Mouse (Mus musculus): ENCODE measurements around the gene Sf3b4.
"Not testable (repeated sequence)": the region's sequence is repeated elsewhere in the genome, so short reads cannot be mapped to it uniquely, and the experiment has no call there.

The Sf3b4 gene

DNA sequence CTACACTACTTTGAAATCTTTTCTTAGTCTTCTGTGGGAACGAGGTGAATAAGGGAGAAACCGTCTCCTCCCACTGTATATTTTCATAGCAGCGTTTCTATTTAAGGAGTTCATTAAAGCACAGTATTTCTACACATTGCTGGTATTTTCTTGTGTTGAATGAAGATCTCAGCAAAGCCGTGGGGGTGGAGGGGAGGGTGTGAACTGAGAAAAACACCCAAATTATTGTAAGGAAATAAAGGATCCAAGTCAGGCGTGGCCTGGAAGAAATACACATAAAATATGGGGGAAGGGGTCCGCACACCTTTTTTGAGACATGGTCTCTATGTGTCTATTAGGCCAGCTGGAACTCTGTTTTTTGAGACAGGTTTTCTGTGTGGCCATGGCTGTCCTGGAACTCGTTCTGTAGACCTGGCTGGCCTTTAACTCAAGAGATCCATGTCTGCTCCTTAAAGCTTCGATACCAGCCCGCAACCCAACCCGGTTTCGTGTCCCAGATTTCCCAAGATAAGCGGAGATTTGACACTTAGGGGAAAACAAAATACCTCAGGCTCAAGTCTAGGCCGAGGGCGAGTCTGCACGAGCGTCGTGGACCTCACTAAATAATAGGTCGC lies 442 bp upstream of the Sf3b4 start:
- DNase-seq (ENCODE audit: extremely low read depth, insufficient read length, low spot score) = no peak

DNA sequence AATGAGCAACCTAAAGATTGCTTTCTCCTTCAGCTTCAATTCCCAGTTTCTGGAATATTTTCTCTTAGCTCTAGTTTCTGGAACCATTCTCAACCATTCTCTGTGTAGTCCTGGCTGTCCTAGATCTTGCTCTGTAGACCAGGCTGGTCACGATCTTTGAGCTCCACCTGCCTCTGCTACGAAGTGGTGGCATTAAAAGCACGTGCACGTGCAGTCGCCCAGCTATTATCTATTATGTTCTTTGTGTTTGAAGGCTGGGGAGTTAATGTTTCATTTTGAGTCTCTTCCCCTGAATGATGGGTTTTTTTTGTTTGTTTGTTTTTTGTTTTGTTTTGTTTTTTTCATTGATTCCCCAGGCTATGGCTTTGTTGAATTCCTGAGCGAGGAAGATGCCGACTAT lies 1.1 kb downstream of the Sf3b4 start:
- DNase-seq (ENCODE audit: extremely low read depth, insufficient read length, low spot score) = no peak

DNA sequence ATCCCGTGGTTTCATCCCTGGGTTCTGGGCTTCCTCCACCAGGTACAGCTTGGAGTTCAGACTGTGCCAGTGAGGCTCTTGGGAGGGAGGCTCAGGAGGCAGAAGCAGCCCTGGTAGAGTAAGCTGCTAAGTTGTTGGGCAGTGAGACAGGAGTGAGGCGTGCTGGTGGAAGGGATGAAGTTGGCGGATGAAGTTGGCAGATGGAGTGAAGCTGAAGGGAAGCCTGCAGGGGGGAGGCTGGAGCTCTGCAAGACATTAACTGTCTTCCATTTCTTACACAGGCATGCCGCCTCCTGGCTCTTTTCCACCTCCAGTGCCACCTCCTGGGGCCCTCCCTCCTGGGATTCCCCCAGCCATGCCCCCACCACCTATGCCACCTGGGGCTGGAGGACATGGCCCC lies 1.9 kb downstream of the Sf3b4 start:
- DNase-seq (ENCODE audit: extremely low read depth, insufficient read length, low spot score) = not testable (repeated sequence)

DNA sequence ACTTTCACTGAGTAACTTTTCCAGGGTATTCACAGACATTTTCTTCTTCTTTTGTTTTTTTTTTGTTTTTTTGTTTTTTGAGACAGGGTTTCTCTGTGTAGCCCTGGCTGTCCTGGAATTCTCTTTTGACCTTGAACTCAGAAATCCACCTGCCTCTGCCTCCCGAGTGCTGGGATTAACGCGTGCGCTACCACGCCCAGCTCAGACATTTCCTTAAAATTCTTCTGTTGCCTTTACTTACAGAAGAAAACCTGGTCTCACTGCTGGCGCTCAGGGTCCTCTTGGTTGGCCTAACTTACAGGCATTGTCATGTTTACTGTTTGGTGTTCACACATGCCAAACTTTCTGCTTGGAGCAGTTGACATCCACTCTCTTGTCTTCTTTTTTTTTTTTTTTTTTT lies 3.1 kb downstream of the Sf3b4 start:
- DNase-seq (ENCODE audit: extremely low read depth, insufficient read length, low spot score) = no peak

DNA sequence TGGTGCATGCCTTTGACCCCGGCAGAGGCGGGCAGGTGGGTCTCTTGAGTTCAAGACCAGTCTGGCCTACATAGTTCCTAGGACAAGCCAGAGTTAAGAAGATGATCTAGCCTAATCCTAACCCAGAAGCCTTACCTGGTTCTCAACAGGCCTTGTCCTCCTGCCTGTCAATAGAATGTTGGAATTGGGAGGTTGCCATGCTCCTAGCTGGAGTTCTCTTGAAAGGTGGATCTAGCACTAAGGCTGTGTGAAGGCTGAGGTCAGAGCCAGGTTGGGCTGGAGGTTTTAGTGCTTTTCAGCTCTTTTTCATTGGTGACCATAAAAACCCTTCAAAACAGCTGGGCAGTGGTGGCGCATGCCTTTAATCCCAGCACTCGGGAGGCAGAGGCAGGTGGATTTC lies 6.3 kb downstream of the Sf3b4 start:
- DNase-seq (ENCODE audit: extremely low read depth, insufficient read length, low spot score) = no peak

DNA sequence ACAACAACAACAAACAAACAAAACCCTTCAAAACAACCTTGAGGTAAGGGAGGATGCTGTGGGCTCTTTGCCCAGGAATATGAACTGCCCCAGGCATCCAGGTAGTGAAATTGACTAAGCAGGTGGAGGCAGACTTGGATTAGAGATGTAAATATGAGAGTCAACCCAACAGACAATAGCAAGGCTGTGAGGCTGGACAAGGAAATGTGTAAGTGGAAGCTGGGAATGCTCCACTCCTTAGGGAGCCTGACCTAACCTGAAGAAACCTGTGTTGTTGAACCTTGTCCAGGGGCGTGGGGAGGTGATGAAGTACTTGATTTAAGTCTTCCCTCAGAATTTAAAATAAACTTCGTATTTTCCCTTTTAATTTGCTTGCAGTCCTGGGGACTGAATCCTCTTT lies 6.8 kb downstream of the Sf3b4 start:
- DNase-seq (ENCODE audit: extremely low read depth, insufficient read length, low spot score) = no peak

DNA sequence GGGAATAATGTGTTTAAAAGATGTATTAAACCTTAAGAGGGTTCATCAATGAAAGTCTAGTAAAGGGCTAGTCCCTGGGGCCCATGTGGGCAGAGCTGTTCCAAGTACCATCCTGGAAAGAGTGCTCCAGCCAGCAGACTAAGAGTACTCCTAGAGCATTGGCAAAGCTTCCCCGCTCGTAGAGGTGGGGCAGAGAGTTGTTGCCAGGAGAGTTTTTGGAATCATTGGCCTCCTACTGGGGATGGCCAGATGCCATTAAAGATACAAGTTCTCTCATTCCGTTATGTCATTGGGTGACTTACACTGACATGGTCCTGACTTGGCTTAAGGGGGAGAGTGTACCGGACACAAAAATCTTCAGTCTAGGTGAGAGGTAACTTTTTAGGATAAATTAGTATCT lies 7.4 kb downstream of the Sf3b4 start:
- DNase-seq (ENCODE audit: extremely low read depth, insufficient read length, low spot score) = no peak

DNA sequence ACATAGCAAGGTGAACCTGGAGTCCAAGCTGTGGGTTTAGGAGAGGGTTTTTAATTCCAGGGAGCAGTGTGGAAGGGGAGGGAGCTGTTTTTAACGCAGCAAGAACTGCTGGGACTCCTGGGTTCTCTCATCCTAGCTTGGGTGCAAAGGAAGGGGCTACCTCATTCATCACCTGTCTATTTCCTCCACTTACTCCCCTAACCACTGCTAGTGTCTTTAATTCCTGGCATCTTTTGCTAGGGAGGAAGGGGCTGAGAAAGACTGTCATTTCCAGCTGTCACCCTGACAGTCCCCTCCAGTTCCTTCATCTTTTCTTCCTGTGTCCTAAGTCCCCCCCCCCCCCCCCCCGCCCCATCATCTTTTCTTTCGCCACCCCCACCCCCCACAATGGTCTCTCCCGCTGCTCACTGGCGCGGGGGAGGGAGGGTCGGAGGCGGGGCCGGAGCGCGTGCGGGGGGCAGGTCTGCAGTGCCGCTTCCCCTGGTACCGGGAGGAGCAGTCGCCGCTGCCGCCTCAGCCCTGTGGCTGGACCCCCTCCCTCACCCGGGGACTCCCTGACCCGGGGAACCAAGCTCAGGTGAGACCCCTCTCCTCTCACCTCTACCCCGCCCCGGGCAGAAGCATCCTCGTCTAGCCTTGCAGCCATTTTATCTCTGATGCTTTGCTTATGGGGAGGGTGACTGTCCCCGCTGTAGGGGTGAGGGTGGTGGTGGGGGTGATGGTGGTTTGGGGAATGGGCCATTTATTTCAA lies 8.8 kb downstream of the Sf3b4 start, which contains the start of gene Sv2a:
Gene Sv2a (plus strand): TSS at position 425 of the 751 bp plus-strand sequence.
- DNase-seq (ENCODE audit: extremely low read depth, insufficient read length, low spot score) = no peak

DNA sequence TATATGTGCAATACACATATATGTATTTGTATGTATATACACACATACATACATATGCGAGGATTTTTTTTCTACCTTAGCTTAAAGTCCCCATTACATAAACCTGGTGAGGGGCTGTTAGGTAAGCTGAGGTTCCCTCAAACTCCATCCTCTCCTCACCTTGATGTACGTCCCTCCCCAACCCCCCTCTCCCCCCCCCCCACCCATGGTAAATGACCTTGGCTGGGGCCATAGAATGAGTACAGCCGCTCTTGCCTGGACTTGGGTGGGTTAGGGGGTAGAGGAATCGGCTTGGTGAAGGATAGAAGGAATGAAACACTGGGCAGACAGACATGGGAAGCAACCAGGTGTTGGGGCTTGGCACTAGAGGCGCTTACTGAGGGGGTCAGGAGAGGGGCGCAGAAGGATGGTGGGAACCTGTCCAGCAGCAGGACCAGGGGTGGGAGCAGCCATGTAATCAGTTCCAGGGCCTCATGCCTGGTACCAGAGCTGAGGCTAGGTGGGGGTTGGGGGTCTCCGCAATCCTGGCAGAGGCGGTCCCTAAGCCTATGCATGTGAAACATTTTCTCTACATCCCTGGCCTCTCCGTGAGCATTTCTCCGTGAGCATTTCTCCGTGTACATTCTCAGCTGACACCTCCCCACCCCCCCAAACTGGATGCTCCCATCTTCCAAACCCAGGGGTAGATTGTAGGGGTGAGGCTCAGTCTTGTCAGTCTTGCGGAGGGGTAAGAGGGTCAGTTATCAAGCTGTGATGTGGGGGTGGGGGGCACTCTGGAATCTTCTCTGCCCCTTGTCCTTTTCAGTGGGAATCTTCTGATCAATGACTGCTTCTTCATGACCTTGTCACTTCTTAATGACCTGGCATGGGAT lies 9.6 kb downstream of the Sf3b4 start:
- no peak for DNase-seq (ENCODE audit: extremely low read depth, insufficient read length, low spot score)

DNA sequence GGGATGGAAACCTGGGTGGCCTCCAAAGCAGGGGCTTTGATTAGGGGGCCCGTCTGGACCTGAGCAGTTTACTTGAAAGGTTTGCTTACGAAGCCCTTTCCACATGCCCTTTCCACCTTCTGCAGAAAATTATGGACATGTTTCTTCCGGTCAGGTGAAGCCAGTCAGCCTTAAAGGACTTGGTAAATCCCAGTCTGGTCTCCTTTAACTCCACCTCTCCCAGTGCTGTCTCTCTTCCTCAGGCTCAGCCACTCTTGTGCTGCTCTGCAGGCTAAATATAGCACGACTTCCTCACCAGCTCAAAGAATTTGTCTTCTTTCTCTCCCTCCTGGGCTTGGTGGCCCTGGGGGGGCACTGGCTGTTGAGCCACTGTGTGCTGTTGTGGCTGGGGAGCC lies 10.2 kb downstream of the Sf3b4 start:
- DNase-seq (ENCODE audit: extremely low read depth, insufficient read length, low spot score) = no peak

DNA sequence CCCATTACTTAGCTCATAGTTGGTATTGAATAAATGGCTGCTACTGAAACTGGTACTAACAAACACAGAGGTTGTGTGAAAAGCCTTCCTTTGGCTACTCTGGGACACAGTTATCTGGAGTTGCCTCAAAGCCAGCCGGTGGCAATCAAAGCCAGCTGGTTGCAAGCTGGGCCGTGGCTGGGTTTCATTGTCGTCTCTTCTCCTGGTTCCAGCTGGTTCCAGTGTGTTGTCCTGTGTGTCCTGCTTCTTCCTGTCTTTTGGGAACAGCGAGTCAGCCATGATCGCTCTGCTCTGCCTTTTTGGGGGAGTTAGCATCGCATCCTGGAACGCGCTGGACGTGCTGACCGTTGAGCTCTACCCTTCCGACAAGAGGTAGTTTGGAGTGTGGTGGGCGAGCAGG lies 20.8 kb downstream of the Sf3b4 start:
- no peak for DNase-seq (ENCODE audit: extremely low read depth, insufficient read length, low spot score)

DNA sequence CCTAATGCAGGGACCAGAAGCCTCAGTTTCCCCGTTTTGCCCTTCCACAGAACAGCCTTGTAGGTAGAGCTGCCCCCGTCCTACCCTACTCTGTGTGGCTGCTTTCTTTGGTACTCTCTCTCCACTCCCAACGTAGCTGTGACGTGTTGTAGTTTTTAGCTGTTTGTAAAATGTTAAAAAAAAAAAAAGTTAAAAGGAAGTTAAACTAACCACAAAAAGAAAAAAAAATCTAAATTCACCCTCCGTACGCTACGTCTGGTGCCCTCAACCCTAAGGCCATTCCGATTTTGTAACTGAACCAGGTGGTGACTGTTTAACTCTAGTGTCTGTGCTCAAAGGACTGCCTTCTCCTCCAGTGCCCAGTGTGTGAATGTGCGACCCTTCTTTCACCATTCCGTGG lies 22.8 kb downstream of the Sf3b4 start:
- no peak for DNase-seq (ENCODE audit: extremely low read depth, insufficient read length, low spot score)

DNA sequence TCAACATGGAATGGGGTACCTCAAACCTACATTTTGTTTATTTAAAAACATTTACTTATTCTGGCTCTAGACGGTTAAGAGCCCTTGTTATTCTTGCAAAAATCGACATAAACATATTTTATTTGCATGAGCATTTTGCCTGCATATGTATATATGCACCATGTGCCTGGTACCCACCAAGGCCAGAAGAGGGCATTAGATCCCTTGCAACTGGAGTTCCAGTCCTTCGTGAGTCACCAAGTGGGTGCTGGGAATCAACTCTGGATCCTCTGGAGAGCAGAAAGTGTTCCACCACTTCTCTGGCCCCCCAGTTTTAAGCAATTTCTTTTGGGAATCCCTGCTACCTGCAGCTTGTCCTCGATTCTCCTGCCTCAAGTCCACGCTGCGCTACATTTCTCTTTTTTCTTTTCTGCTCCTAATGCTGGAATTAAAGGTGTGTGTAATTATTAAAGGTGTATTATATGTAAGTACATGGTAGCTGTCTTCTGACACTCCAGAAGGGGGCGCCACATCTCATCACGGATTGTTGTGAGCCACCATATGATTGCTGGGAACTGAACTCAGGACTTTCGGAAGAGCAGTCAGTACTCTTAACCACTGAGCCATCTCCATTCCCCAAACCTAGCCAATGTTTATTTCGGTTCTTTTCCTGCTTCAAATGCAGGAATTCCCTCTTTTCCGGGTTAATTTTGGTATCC lies 23.6 kb downstream of the Sf3b4 start:
- no peak for DNase-seq (ENCODE audit: extremely low read depth, insufficient read length, low spot score)

DNA sequence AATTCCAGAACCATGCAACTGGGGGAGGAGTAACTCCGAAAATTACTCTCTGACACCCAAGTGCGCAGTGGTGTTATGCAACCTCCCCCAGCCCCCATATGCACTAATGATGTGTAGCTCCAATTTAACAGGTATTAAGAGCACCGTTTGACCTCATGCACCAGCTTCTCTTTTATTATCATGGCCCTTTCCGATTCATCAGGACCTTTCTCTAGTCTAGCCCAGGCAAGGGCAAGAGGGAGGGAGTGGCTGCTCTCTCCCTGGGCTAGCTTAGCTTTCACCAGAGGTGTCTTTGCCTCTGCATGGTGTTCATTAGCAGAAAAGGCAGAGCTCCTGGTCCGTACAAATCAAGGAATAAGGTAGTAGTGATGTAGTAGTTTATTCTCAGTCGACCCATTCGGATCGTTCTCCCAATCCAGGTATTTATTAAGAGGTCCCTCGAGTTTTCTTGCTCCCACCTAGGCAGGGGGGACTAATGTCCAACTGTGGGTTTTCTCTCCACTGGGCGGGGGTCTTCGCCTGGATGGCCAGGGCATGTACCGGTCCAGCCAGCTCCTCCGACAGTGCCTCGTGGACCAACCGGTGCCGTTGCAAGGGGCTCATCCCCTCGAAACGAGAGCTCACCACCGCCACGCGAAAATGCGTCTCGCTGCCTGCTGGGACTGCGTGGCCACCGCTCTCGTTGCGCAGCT lies 24.5 kb downstream of the Sf3b4 start:
- DNase-seq (ENCODE audit: extremely low read depth, insufficient read length, low spot score) = no peak

DNA sequence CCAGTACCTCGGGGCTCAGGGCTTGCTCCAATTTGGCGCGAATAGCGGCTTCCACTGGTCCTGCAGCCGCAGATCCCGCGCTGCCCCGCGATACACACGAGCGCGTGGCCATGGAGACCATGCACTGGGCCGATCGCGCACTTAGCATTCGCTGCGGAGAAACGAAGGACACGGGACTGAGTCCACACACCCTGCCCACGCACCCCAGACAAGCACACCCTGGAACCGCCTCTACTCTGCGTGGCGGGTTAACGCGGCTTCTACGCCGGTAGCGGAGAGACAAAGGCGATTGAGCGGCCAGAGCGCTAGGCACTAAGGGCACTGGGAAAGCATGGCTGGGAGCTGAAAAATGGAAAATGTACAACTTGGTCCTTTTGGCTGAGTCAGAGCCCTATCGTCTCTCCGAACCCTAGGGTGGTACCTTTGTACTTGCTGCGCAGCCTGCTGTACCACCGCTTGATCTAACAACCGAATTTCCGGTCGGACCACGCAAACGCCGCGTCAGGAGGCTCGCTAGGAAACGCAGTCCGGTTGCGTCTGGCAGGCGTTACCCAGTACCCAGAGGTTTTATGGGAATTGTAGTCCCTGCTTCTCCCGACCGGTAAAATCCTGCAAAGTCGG lies 25.1 kb downstream of the Sf3b4 start:
- DNase-seq (ENCODE audit: extremely low read depth, insufficient read length, low spot score) = peak; percentile 75

DNA sequence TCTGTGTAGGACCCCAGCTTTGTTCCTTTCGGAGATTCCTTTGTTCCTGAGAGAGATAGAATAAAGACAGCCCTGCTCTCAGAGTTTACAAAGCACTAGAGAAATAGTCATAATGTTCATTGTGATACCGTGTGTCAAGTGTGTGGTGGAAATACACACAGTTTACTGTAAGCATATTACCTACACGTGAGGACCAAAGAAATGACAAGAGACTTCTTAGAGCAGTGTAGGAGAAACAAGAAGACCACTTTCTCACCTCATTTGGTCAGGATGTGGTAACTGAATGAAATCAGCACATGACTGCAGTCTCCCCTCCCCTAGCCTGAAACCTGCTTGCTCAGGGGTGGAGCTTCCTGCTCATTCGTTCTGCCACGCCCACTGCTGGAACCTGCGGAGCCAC lies 26.0 kb downstream of the Sf3b4 start:
- DNase-seq (ENCODE audit: extremely low read depth, insufficient read length, low spot score) = no peak

DNA sequence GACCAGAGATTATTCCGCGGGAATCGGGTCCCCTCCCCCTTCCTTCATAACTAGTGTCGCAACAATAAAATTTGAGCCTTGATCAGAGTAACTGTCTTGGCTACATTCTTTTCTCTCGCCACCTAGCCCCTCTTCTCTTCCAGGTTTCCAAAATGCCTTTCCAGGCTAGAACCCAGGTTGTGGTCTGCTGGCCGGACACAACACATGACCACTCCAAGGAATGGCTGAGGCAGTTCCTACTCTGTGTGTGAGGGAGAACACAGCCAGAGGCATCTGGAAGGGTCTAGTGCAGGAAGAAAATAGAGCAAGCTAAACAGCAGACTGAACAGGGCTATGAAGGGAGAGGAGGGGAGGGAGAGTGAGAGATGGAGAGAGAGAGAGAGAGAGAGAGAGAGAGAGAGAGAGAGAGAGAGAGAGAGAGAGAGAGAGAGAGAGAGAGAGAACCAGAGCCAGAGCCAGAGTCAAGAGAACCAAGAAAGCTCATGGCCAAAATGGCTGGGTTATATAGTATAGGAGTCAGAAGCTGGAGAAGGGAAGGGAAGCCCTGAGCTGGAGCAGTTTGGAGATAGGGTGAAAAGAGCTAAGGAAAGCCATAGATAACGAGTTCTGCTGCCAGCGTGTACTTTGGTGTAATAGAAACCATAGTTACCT lies 26.6 kb downstream of the Sf3b4 start:
- DNase-seq (ENCODE audit: extremely low read depth, insufficient read length, low spot score) = not testable (repeated sequence)

DNA sequence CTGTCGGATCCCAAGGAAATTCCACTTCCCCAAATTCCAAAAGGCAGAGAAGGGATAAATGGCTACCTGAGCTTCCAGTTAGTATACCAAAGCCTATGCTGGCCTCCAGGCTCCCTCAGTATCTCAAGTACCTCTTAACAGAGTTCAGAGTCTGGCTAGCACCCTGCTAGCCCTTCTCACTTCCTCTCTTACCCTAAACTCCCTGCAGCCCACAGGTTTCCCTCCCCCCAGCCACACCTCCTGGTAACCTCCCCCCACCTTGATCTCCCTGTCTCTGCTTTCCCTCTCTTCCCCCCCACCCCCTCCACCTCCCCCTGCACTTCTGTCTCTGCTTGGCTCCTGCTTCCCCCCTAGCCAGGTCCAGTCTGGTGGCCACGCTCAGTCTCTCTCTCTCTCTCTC lies 27.6 kb downstream of the Sf3b4 start:
- no peak for DNase-seq (ENCODE audit: extremely low read depth, insufficient read length, low spot score)

DNA sequence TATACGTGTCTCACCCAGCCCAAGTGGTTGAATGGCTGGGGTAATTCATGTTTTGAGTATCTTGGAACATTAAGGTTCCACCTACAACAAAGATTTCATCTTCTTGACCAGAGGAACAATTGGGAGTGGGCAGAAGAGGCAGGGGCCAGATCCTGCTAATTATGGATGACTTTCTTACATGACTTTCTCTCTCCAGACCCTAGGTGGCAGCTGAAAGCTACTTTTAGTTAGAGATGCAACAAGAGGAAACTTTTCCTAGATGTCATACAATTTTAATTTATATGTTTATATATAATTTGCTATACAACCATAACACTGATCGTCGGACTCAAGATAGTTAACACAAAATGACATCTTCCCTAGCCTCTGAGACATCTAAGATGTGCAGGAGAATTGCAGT lies 35.7 kb downstream of the Sf3b4 start:
- no peak for DNase-seq (ENCODE audit: extremely low read depth, insufficient read length, low spot score)

DNA sequence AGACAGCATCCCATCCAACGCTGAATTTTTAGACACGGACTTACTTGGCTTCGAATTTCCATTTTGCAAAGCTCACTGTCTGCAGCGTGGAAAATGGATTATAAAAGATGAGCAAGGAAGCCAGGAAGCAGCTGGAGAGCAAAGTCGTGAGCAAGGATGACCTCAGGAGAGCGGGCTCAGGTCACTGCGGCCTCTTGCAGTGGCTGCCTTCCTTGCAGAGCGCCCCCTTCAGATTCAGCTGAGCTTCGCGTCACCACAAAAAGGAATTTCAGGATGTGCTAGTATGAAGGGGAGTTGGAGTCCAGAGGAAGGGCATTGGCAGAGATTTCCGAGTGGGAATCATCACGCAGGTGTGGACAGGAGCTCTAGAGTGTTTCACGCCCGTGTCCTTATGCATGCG lies 37.1 kb downstream of the Sf3b4 start:
- DNase-seq (ENCODE audit: extremely low read depth, insufficient read length, low spot score) = no peak

Measured in 3134 (cell line).